13 mouse cellular contexts compared by ENCODE assay signal in genomic region chr2:41980291-41981005, GRCm38 (mm10).
DNase-seq lines count a peak whose midpoint lies in the region; ATAC-seq and TF ChIP-seq lines count a peak whose summit lies in the region.
"Had no signal": no experiment of that assay in that cellular context is flagged by ENCODE, and none has a peak within 500 bp of the region (broad histone marks: within the 10 kb centered on the region; RNA-seq: fewer than 3 reads in every experiment).

No protein-coding gene starts in this region.

- H3K36me3 ChIP-seq in forebrain, embryonic 14.5 days (ENCODE audit: control insufficient read depth, insufficient read depth, low read length), result no peaks in the 10 kb centered on the region
- H3K36me3 ChIP-seq in forebrain, embryonic 10.5 days (replicated peaks), result no peaks in the 10 kb centered on the region
- no peaks in the 10 kb centered on the region for H3K36me3 ChIP-seq in forebrain, postnatal 0 days (ENCODE audit: insufficient read depth)
- H3K36me3 ChIP-seq: embryonic facial prominence, embryonic 13.5 days; heart, embryonic 10.5 days; limb, embryonic 15.5 days; neural tube, embryonic 13.5 days had no signal

- ATAC-seq in forebrain, embryonic 14.5 days, result peak; percentile 79
- ATAC-seq in forebrain, postnatal 0 days, result peak; percentile 90

- DNase-seq in forebrain, embryonic 14.5 days (ENCODE audit: low spot score), result peak; percentile 66
- DNase-seq in forebrain, embryonic 10.5 days (ENCODE audit: extremely low spot score, low spot score), result no peak
- peak; percentile 57 for DNase-seq in forebrain, postnatal 0 days
- peak; percentile 72 to 75 for DNase-seq in layer of hippocampus, postnatal 36 days
- DNase-seq in right cerebral cortex, postnatal 25 days, result peak; percentile 72
- DNase-seq in kidney, postnatal 10 days, result no peak
- no peak for DNase-seq in urinary bladder, postnatal 10 days (ENCODE audit: low spot score)
- no peak for DNase-seq in spleen, adult 18-20 months

- no peak overlapping the region for H3K4me3 ChIP-seq in forebrain, embryonic 14.5 days (ENCODE audit: low read depth, low read length)
- no peak overlapping the region for H3K4me3 ChIP-seq in forebrain, embryonic 10.5 days
- H3K4me3 ChIP-seq in forebrain, postnatal 0 days (ENCODE audit: low read depth, low read length), result no peak overlapping the region
- H3K4me3 ChIP-seq: embryonic facial prominence, embryonic 13.5 days; heart, embryonic 10.5 days; limb, embryonic 15.5 days; neural tube, embryonic 13.5 days had no signal

- H3K27ac ChIP-seq in forebrain, embryonic 14.5 days (ENCODE audit: low read depth, low read length), result no peak overlapping the region
- no peak overlapping the region for H3K27ac ChIP-seq in forebrain, embryonic 10.5 days
- no peak overlapping the region for H3K27ac ChIP-seq in forebrain, postnatal 0 days (ENCODE audit: low read depth, low read length)
- H3K27ac ChIP-seq: embryonic facial prominence, embryonic 13.5 days; heart, embryonic 10.5 days; limb, embryonic 15.5 days; macrophage; neural tube, embryonic 13.5 days had no signal

- no peaks in the 10 kb centered on the region for H3K27me3 ChIP-seq in forebrain, embryonic 14.5 days (replicated peaks; ENCODE audit: control insufficient read depth, insufficient read depth, low read length)
- no peaks in the 10 kb centered on the region for H3K27me3 ChIP-seq in forebrain, embryonic 10.5 days (ENCODE audit: poor library complexity, severe bottlenecking)
- H3K27me3 ChIP-seq in forebrain, postnatal 0 days (ENCODE audit: insufficient read depth, low read length), result no peaks in the 10 kb centered on the region
- H3K27me3 ChIP-seq: embryonic facial prominence, embryonic 13.5 days; limb, embryonic 15.5 days; neural tube, embryonic 13.5 days had no signal

- no peaks in the 10 kb centered on the region for H3K4me1 ChIP-seq in forebrain, embryonic 14.5 days (ENCODE audit: control insufficient read depth, insufficient read depth, low read length)
- no peaks in the 10 kb centered on the region for H3K4me1 ChIP-seq in forebrain, embryonic 10.5 days
- H3K4me1 ChIP-seq in forebrain, postnatal 0 days (ENCODE audit: insufficient read depth), result no peaks in the 10 kb centered on the region
- H3K4me1 ChIP-seq: embryonic facial prominence, embryonic 13.5 days; heart, embryonic 10.5 days; limb, embryonic 15.5 days; neural tube, embryonic 13.5 days had no signal

- no peak for TF ChIP-seq CTCF in forebrain, postnatal 0 days (IDR thresholded peaks at IDR 0.05; ENCODE audit: low read depth)

- H3K4me2 ChIP-seq in forebrain, embryonic 14.5 days (ENCODE audit: low read length), result no peak overlapping the region
- H3K4me2 ChIP-seq in forebrain, postnatal 0 days (ENCODE audit: low read depth), result no peak overlapping the region
- H3K4me2 ChIP-seq: embryonic facial prominence, embryonic 13.5 days; limb, embryonic 15.5 days; neural tube, embryonic 13.5 days had no signal

- WGBS in forebrain, embryonic 14.5 days, result 80% methylated on average over 4 of the region's 4 CpGs
- WGBS in forebrain, embryonic 10.5 days, result 81% methylated on average over 4 of the region's 4 CpGs
- 62% methylated on average over 4 of the region's 4 CpGs for WGBS in forebrain, postnatal 0 days

- H3K9me3 ChIP-seq in forebrain, embryonic 14.5 days (replicated peaks; ENCODE audit: control insufficient read depth, low read length), result no peaks in the 10 kb centered on the region
- no peaks in the 10 kb centered on the region for H3K9me3 ChIP-seq in forebrain, embryonic 10.5 days
- no peaks in the 10 kb centered on the region for H3K9me3 ChIP-seq in forebrain, postnatal 0 days (ENCODE audit: low read length)
- H3K9me3 ChIP-seq: embryonic facial prominence, embryonic 13.5 days; heart, embryonic 10.5 days; limb, embryonic 15.5 days; neural tube, embryonic 13.5 days had no signal

- H3K9ac ChIP-seq in forebrain, embryonic 14.5 days (ENCODE audit: low read length), result no peak overlapping the region
- H3K9ac ChIP-seq in forebrain, postnatal 0 days, result no peak overlapping the region
- H3K9ac ChIP-seq: embryonic facial prominence, embryonic 13.5 days; limb, embryonic 15.5 days; neural tube, embryonic 13.5 days had no signal

Comparison
In these comparisons a context has a peak if more than half of its experiments do, and no peak if none do; other contexts are left out.
1. DNase-seq: peak in forebrain, embryonic 14.5 days (single experiment), forebrain, postnatal 0 days (single experiment), layer of hippocampus, postnatal 36 days (2 of 2) and right cerebral cortex, postnatal 25 days (single experiment); none in forebrain, embryonic 10.5 days (single experiment), kidney, postnatal 10 days (single experiment), urinary bladder, postnatal 10 days (single experiment) and spleen, adult 18-20 months (0 of 2).